Mouse (Mus musculus): ENCODE results near the gene Scamp1. TPM values are rescaled to one million over a fixed set of nuclear protein-coding genes. Genes with fewer than 3 reads are reported as not detected.

The Scamp1 gene
- polyA plus RNA-seq, 1 experiment, result 29.2 TPM

- Histone ChIP-seq H3K4me3 (replicated peaks; ENCODE audit: extremely low read depth, low read depth, low read length) (no peak overlapping the region), H3K4me1 (ENCODE audit: control insufficient read depth, insufficient read depth, low read length) (no peaks in the 10 kb centered on the region)
- DNase-seq, result no peak
- TF ChIP-seq POLR2A (IDR thresholded peaks at IDR 0.05; ENCODE audit: borderline replicate concordance, extremely low read depth, low read depth, low read length) (no peak), CTCF (IDR thresholded peaks at IDR 0.05; ENCODE audit: insufficient read depth, low read length) (no peak)
- WGBS, result 73% methylated on average over 4 of the region's 4 CpGs
Observed at GRCm38 (mm10) chr13:94241892-94242524, 43.6 kb downstream of the Scamp1 start.

DNA sequence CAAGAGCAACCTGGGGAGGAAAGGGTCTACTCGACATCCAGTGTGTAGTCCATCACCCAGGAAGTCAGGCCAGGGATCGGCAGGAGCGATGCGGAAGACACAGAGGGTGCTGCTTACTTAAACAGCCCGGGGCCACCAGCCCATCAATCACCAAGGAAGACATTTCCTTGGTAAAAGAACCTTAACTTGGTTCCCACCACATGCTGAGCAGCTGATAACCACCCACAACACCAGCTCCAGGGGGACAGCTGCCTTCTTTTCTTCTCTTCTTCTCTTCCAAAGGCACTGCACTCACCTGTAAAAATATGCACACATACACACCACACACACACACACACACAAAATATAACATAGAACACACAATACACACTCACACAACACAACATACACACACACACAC lies 44.8 kb downstream of the Scamp1 start:
- H3K4me3 ChIP-seq (replicated peaks; ENCODE audit: extremely low read depth, low read depth, low read length), result no peak overlapping the region
- no peaks in the 10 kb centered on the region for H3K4me1 ChIP-seq (ENCODE audit: control insufficient read depth, insufficient read depth, low read length)
- TF ChIP-seq CTCF (IDR thresholded peaks at IDR 0.05; ENCODE audit: insufficient read depth, low read length), result no peak
- TF ChIP-seq POLR2A (IDR thresholded peaks at IDR 0.05; ENCODE audit: borderline replicate concordance, extremely low read depth, low read depth, low read length), result no peak
- 31% methylated on average over 5 of the region's 5 CpGs for WGBS
- DNase-seq, result no peak

GRCm38 (mm10) chr13:94240111-94240510 lies 45.5 kb downstream of the Scamp1 start:
- DNase-seq, result no peak
- WGBS, result 83% methylated on average over 6 of the region's 6 CpGs
- H3K4me1 ChIP-seq (ENCODE audit: control insufficient read depth, insufficient read depth, low read length), result no peaks in the 10 kb centered on the region
- TF ChIP-seq POLR2A (IDR thresholded peaks at IDR 0.05; ENCODE audit: borderline replicate concordance, extremely low read depth, low read depth, low read length) (no peak), CTCF (IDR thresholded peaks at IDR 0.05; ENCODE audit: insufficient read depth, low read length) (no peak)
- H3K4me3 ChIP-seq (replicated peaks; ENCODE audit: extremely low read depth, low read depth, low read length), result no peak overlapping the region

DNA sequence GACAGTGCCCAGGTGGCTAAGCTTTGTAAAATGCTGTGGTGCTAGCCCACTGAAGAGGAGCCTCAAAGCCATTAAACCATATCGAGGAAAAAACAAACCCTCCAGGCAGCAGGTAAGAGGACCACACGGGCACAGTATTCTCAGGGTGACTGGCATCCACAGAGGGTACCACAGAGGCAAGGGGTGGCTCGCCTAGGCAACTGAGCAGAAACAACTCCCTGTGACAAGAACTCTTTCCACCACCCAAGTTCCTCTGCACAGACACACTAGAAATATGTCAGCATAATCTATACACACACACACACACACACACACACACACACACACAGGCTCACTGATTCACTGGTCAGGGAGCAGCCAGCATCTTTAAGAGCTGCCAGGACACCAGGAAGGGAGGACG lies 46.2 kb downstream of the Scamp1 start:
- 73% methylated on average over 4 of the region's 4 CpGs for WGBS
- H3K4me3 ChIP-seq (replicated peaks; ENCODE audit: extremely low read depth, low read depth, low read length), result no peak overlapping the region
- TF ChIP-seq POLR2A (IDR thresholded peaks at IDR 0.05; ENCODE audit: borderline replicate concordance, extremely low read depth, low read depth, low read length) (no peak), CTCF (IDR thresholded peaks at IDR 0.05; ENCODE audit: insufficient read depth, low read length) (no peak)

GRCm38 (mm10) chr13:94231871-94232270 lies 53.8 kb downstream of the Scamp1 start:
- Histone ChIP-seq H3K4me1 (ENCODE audit: control insufficient read depth, insufficient read depth, low read length) (no peaks in the 10 kb centered on the region), H3K4me3 (replicated peaks; ENCODE audit: extremely low read depth, low read depth, low read length) (no peak overlapping the region)
- 87% methylated on average over 14 of the region's 14 CpGs for WGBS
- TF ChIP-seq CTCF (IDR thresholded peaks at IDR 0.05; ENCODE audit: insufficient read depth, low read length), result no peak
- TF ChIP-seq POLR2A (IDR thresholded peaks at IDR 0.05; ENCODE audit: borderline replicate concordance, extremely low read depth, low read depth, low read length), result no peak
- no peak for DNase-seq

More for the DNA sequence above, 46.2 kb downstream of the Scamp1 start:
- no peak for DNase-seq
- H3K4me1 ChIP-seq (ENCODE audit: control insufficient read depth, insufficient read depth, low read length), result no peaks in the 10 kb centered on the region

DNA sequence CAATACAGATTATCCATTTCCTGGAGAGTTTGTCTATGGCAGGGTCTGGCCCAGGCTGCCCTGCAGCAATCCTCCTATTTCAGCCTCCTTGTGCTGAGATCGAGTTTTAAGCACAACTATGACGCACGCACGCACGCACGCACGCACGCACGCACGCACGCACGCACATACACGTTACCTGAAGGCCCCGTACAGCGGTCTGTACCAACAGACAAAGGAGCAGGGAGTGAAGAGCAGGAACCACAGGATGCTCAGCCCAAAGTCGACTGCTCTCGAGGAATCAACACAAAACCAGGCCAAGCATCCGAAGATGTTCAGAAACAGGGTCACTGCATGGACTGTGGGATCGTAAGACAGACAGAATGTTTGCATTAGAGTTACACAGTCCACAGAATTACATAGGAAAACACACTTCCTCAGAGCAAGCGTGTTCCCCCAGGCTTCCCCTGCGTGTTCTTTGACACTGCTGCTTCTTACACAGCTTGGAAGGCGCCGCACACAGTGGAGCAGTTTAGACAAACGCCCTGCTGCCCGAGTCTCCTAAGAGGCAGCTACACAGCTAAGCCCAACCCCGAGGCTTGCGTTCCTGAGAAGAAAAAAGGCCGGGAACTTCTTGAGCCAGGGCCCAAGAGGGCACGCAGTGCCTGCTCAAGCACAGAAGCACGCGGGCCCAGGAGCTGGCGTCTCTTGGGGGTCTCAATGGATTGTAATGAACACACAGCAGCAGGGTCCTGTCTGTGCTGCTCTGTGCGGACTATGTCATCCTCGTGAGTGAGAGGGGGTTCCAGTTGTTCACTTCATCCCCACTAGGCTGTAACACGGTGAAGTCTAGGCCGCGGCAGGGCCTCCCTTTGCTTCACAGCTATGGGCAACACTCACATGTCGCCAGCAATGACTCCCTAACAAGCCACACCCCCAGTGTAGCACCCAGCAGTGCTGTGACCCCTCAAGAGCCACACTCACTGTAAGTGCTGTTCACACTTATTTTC lies 60.6 kb downstream of the Scamp1 start:
- no peak for DNase-seq
- no peaks in the 10 kb centered on the region for H3K4me1 ChIP-seq (ENCODE audit: control insufficient read depth, insufficient read depth, low read length)
- no peak for TF ChIP-seq POLR2A (IDR thresholded peaks at IDR 0.05; ENCODE audit: borderline replicate concordance, extremely low read depth, low read depth, low read length)
- no peak for TF ChIP-seq CTCF (IDR thresholded peaks at IDR 0.05; ENCODE audit: insufficient read depth, low read length)
- no peak overlapping the region for H3K4me3 ChIP-seq (replicated peaks; ENCODE audit: extremely low read depth, low read depth, low read length)
- 96% methylated on average over 38 of the region's 38 CpGs for WGBS

DNA sequence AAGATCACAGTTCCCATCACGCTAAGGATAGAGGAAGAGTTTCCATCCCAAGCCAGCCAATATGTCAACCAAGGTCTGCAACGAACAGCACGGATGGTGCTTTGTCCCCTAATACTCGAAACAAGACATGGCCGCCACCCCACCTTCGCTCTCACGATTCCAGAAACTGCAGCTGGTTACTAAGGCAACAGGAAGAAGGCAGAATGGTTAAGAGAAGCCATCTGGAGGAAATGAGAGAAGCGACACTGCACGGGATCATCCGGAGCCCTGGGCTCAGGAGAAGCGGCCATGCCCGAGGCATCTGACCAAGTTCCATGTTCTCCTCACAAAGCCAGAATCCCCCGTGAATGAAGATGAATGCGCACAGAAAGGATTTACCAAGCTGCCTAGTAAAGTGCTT lies 62.0 kb downstream of the Scamp1 start:
- no peak overlapping the region for H3K4me3 ChIP-seq (replicated peaks; ENCODE audit: extremely low read depth, low read depth, low read length)
- TF ChIP-seq POLR2A (IDR thresholded peaks at IDR 0.05; ENCODE audit: borderline replicate concordance, extremely low read depth, low read depth, low read length), result no peak
- WGBS, result 78% methylated on average over 14 of the region's 14 CpGs
- H3K4me1 ChIP-seq (ENCODE audit: control insufficient read depth, insufficient read depth, low read length), result no peaks in the 10 kb centered on the region
- DNase-seq, result no peak

- no peak overlapping the region for H3K4me3 ChIP-seq (replicated peaks; ENCODE audit: extremely low read depth, low read depth, low read length)
- TF ChIP-seq POLR2A (IDR thresholded peaks at IDR 0.05; ENCODE audit: borderline replicate concordance, extremely low read depth, low read depth, low read length) (no peak), CTCF (IDR thresholded peaks at IDR 0.05; ENCODE audit: insufficient read depth, low read length) (0 out of 2 replicates have a peak, but pooled peaks have one; percentile 23)
- no peaks in the 10 kb centered on the region for H3K4me1 ChIP-seq (ENCODE audit: control insufficient read depth, insufficient read depth, low read length)
- DNase-seq, result no peak
- WGBS, result 88% methylated on average over 2 of the region's 2 CpGs
Observed at GRCm38 (mm10) chr13:94212716-94213115, 72.9 kb downstream of the Scamp1 start.

DNA sequence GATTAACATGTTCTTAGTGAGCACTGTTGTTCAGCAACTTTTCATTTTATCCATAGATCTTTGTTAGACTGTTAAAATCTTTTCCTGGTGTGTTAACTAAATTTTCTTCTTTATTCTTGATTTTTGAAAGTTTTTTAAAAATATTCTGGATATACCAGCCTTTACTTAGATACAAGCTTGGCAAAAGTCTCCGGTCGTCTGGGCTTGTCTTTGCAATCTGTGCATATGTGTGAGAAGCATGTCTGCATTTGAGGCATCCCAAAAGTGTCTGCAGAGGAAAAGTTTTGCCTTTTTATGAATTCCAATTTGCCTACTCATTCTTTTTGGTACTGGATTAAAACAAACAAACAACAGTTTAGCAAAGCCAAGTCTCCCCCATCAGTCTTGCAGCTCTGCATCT lies 73.5 kb downstream of the Scamp1 start:
- WGBS, result 100% methylated on average over 2 of the region's 2 CpGs

More for the DNA sequence above, 73.5 kb downstream of the Scamp1 start:
- no peak for DNase-seq
- TF ChIP-seq CTCF (IDR thresholded peaks at IDR 0.05; ENCODE audit: insufficient read depth, low read length), result no peak
- TF ChIP-seq POLR2A (IDR thresholded peaks at IDR 0.05; ENCODE audit: borderline replicate concordance, extremely low read depth, low read depth, low read length), result no peak
- Histone ChIP-seq H3K4me1 (ENCODE audit: control insufficient read depth, insufficient read depth, low read length) (no peaks in the 10 kb centered on the region), H3K4me3 (replicated peaks; ENCODE audit: extremely low read depth, low read depth, low read length) (no peak overlapping the region)

Data from lung, adult 2 months (tissue).